Mouse (Mus musculus) forebrain, embryonic 15.5 days (tissue): ENCODE data around the gene Ear1. TPM values are rescaled to one million over a fixed set of nuclear protein-coding genes. Genes with fewer than 3 reads are reported as not detected.
"Not testable (repeated sequence)": the region's sequence is repeated elsewhere in the genome, so short reads cannot be mapped to it uniquely, and the experiment has no call there.

Experiments
- ATAC-seq: fragments of 200-750 bp; cut with Nextera tagmentation; replicated peaks from 2 replicates; pipeline ENCODE4 v1.8.0; 2017; ENCODE audit warnings: mild to moderate bottlenecking, moderate TSS enrichment, moderate library complexity
- H3K27ac ChIP-seq: fragments of 300-500 bp; sonication (generic); replicated peaks from 2 replicates; pipeline ENCODE4 v1.5.1; 2015; ENCODE audit warnings: mild to moderate bottlenecking, inconsistent platforms
- H3K27me3 ChIP-seq: fragments of 300-500 bp; sonication (generic); 2 replicates; pipeline ENCODE4 v1.6.1; 2015; ENCODE audit warnings: inconsistent platforms
- H3K36me3 ChIP-seq: fragments of 300-500 bp; sonication (generic); 2 replicates; pipeline ENCODE4 v1.6.1; 2015; ENCODE audit warnings: mild to moderate bottlenecking, inconsistent platforms
- H3K4me1 ChIP-seq: fragments of 300-500 bp; sonication (generic); 2 replicates; pipeline ENCODE4 v1.6.1; 2015; ENCODE audit warnings: inconsistent platforms
- H3K4me2 ChIP-seq: fragments of 300-500 bp; sonication (generic); replicated peaks from 2 replicates; pipeline ENCODE4 v1.6.1; 2015; ENCODE audit warnings: mild to moderate bottlenecking, inconsistent platforms
- H3K4me3 ChIP-seq: fragments of 300-500 bp; sonication (generic); 2 replicates; pipeline ENCODE4 v1.5.1; 2015; ENCODE audit warnings: mild to moderate bottlenecking, inconsistent platforms
- H3K9ac ChIP-seq: fragments of 300-500 bp; sonication (generic); replicated peaks from 2 replicates; pipeline ENCODE4 v1.6.1; 2015; ENCODE audit warnings: mild to moderate bottlenecking, inconsistent platforms
- H3K9me3 ChIP-seq: fragments of 300-500 bp; sonication (generic); 2 replicates; pipeline ENCODE4 v1.6.1; 2016; ENCODE audit warnings: inconsistent platforms
- WGBS: fragments of 180-500 bp; shearing (Covaris S2); methylation state at CpG from one replicate; pipeline ENCODE4 v1.1.7; 2015; ENCODE audit warnings: mixed read lengths; 5-methylcytosine and 5-hydroxymethylcytosine counted together
- polyA plus RNA-seq: library from polyadenylated mRNA; unstranded; fragments of >200 nt; fragmentation: Nextera tagmentation; extraction: Ambion mirVana; gene quantifications from 2 replicates; pipeline ENCODE4 v1.2.1, GENCODE M21; 2015

Ear1 gene
- polyA plus RNA-seq = not detected in 2 replicates

GRCm38 (mm10) chr14:43875417-43875816 is at the start of gene Ear1:
TSS of gene Ear1 (minus strand) at chr14:43875517.
- H3K4me3 ChIP-seq, H3K27ac ChIP-seq, H3K9me3 ChIP-seq, ATAC-seq, H3K36me3 ChIP-seq, H3K9ac ChIP-seq, H3K4me2 ChIP-seq, H3K4me1 ChIP-seq, H3K27me3 ChIP-seq: not testable (repeated sequence)
- 84% methylated on average over 3 of the region's 3 CpGs for WGBS

GRCm38 (mm10) chr14:43924688-43925403 is 49.5 kb upstream of the Ear1 start, which contains the start of gene Gm8113:
TSS of gene Gm8113 (plus strand) at chr14:43925390.
- H3K27ac ChIP-seq = peak within 1 kb of the TSS; percentile 76
- not testable (repeated sequence) for H3K27me3 ChIP-seq, H3K9me3 ChIP-seq, H3K4me1 ChIP-seq, H3K36me3 ChIP-seq
- WGBS = 9% methylated on average over 10 of the region's 10 CpGs
- H3K4me2 ChIP-seq = peak within 1 kb of the TSS; percentile 47
- peak; percentile 98 for ATAC-seq
- H3K9ac ChIP-seq = peak within 1 kb of the TSS; percentile 47
- H3K4me3 ChIP-seq = peak within 1 kb of the TSS; percentile 47

GRCm38 (mm10) chr14:43923459-43923858 is 48.1 kb upstream of the Ear1 start, which contains the start of gene Ear10:
TSS of gene Ear10 (minus strand) at chr14:43923559.
- H3K36me3 ChIP-seq, H3K4me3 ChIP-seq, H3K27me3 ChIP-seq, H3K4me2 ChIP-seq, H3K9ac ChIP-seq, H3K9me3 ChIP-seq, H3K27ac ChIP-seq, H3K4me1 ChIP-seq, ATAC-seq: not testable (repeated sequence)
- WGBS = 90% methylated on average over 3 of the region's 3 CpGs

GRCm38 (mm10) chr14:43918214-43918613 is 42.9 kb upstream of the Ear1 start:
- H3K4me2 ChIP-seq, H3K9me3 ChIP-seq, ATAC-seq, H3K4me3 ChIP-seq, H3K36me3 ChIP-seq, H3K27me3 ChIP-seq, H3K27ac ChIP-seq, H3K9ac ChIP-seq, H3K4me1 ChIP-seq: not testable (repeated sequence)

GRCm38 (mm10) chr14:43898577-43898976 is 23.3 kb upstream of the Ear1 start:
- H3K27ac ChIP-seq, H3K36me3 ChIP-seq, H3K9ac ChIP-seq, ATAC-seq, H3K4me2 ChIP-seq, H3K27me3 ChIP-seq, H3K9me3 ChIP-seq, H3K4me1 ChIP-seq, H3K4me3 ChIP-seq: not testable (repeated sequence)
- WGBS = 91% methylated on average over 3 of the region's 3 CpGs

- 46% methylated on average over 1 of the region's 2 CpGs for WGBS
- not testable (repeated sequence) for H3K27me3 ChIP-seq, H3K9me3 ChIP-seq
These were observed 20.0 kb upstream of the Ear1 start for GRCm38 (mm10) chr14:43895357-43895756.

GRCm38 (mm10) chr14:43891288-43891687 is 16.0 kb upstream of the Ear1 start:
- H3K36me3 ChIP-seq, H3K4me2 ChIP-seq, H3K9ac ChIP-seq, H3K27ac ChIP-seq, H3K4me3 ChIP-seq, H3K9me3 ChIP-seq, ATAC-seq, H3K4me1 ChIP-seq, H3K27me3 ChIP-seq: not testable (repeated sequence)
- 94% methylated on average over 1 of the region's 1 CpGs for WGBS

More at GRCm38 (mm10) chr14:43895357-43895756, 20.0 kb upstream of the Ear1 start:
- not testable (repeated sequence) for H3K4me1 ChIP-seq, H3K27ac ChIP-seq, H3K9ac ChIP-seq, H3K4me2 ChIP-seq, ATAC-seq, H3K4me3 ChIP-seq, H3K36me3 ChIP-seq

GRCm38 (mm10) chr14:43886235-43886634 is 10.9 kb upstream of the Ear1 start:
- not testable (repeated sequence) for H3K9ac ChIP-seq, H3K4me3 ChIP-seq, ATAC-seq, H3K4me2 ChIP-seq, H3K27ac ChIP-seq, H3K4me1 ChIP-seq, H3K36me3 ChIP-seq, H3K9me3 ChIP-seq, H3K27me3 ChIP-seq
- 52% methylated on average over 1 of the region's 1 CpGs for WGBS

- not testable (repeated sequence) for H3K36me3 ChIP-seq, H3K27ac ChIP-seq, H3K9me3 ChIP-seq, H3K4me3 ChIP-seq, H3K4me1 ChIP-seq, ATAC-seq, H3K27me3 ChIP-seq, H3K9ac ChIP-seq, H3K4me2 ChIP-seq
- 91% methylated on average over 5 of the region's 5 CpGs for whole genome bisulfite sequencing
These were observed 4.7 kb upstream of the Ear1 start for GRCm38 (mm10) chr14:43879966-43880545.

- H3K9me3 ChIP-seq, H3K27me3 ChIP-seq, ATAC-seq, H3K27ac ChIP-seq, H3K4me3 ChIP-seq, H3K4me1 ChIP-seq, H3K9ac ChIP-seq, H3K4me2 ChIP-seq, H3K36me3 ChIP-seq: not testable (repeated sequence)
- 60% methylated on average over 1 of the region's 2 CpGs for WGBS
These were observed 2.5 kb upstream of the Ear1 start for GRCm38 (mm10) chr14:43877789-43878188.

GRCm38 (mm10) chr14:43874862-43875261 is 455 bp downstream of the Ear1 start:
- H3K4me2 ChIP-seq, H3K9me3 ChIP-seq, H3K9ac ChIP-seq, H3K27ac ChIP-seq, H3K36me3 ChIP-seq, ATAC-seq, H3K4me3 ChIP-seq, H3K27me3 ChIP-seq, H3K4me1 ChIP-seq: not testable (repeated sequence)
- WGBS = 84% methylated on average over 3 of the region's 3 CpGs

- not testable (repeated sequence) for H3K36me3 ChIP-seq, H3K9me3 ChIP-seq, H3K4me2 ChIP-seq, H3K4me3 ChIP-seq, H3K4me1 ChIP-seq, H3K27me3 ChIP-seq, H3K27ac ChIP-seq, H3K9ac ChIP-seq, ATAC-seq
- 34% methylated on average over 2 of the region's 2 CpGs for WGBS
These were observed 14.8 kb downstream of the Ear1 start for GRCm38 (mm10) chr14:43860522-43860921.

GRCm38 (mm10) chr14:43859465-43859864 is 15.9 kb downstream of the Ear1 start:
- WGBS = 71% methylated on average over 5 of the region's 6 CpGs
- not testable (repeated sequence) for H3K27me3 ChIP-seq, ATAC-seq, H3K9ac ChIP-seq, H3K4me3 ChIP-seq, H3K27ac ChIP-seq, H3K4me2 ChIP-seq, H3K9me3 ChIP-seq, H3K4me1 ChIP-seq, H3K36me3 ChIP-seq
